Mouse (Mus musculus): ENCODE measurements at regions not wholly inside any gene's neighbourhood (a gene's known extent, or its start where the extent isn't known, plus 50 kb on each side); places are given as distances from the start of the nearest gene placed in this dataset.
A peak's percentile ranks its signal among the peaks of the same experiment; 100 is the strongest.
"Not testable (repeated sequence)": the region's sequence is repeated elsewhere in the genome, so short reads cannot be mapped to it uniquely, and the experiment has no call there.

DNA sequence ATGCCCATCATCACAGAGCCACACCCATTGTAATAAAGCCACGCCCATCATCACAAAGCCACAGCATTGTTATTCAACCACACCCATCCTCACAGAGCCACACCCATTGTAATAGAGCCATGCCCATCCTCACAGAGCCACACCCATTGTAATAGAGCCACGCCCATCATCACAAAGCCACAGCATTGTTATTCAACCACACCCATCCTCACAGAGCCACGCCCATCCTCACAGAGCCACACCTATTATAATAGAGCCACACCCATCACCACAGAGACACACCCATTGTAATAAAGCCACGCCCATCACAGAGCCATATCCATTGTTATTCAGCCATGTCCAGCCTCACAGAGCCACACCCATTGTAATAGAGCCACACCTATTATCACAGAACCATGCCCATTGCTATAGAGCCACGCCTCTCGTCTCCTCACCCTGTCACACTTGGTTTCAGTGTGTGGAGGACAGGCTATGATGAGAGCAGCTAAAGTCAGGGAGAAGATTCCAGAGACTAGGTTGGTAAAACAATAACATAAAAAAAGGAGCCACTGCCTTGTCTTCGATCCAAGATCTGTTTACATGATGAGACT lies 85.6 kb downstream of the Gxylt1 start:
- no peak for DNase-seq (ENCODE audit: low read depth, low spot score)

- no peak for DNase-seq (ENCODE audit: low read depth, low spot score)
These were observed 98.8 kb downstream of the Gxylt1 start for GRCm38 (mm10) chr15:93176221-93176620.

DNA sequence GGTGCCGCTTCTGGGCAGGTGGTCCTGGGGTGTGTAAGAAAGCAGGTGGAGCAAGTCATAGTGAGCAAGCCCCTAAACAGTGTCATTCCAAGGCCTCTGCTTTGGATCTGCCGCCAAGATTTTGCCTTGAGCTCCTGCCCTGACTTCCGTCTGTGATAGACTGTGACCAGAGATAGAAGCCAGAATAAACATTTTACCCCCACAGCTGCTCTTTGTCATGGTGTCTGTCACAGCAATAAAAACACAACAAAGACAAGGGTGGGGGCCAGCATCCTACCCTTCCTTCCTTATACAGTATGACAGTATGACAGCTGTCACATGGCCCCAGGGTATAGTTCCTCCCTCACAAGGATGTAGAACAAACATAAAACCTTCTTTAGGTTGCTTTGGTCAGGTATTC lies 106.2 kb downstream of the Gxylt1 start:
- no peak for DNase-seq (ENCODE audit: low read depth, low spot score)

DNA sequence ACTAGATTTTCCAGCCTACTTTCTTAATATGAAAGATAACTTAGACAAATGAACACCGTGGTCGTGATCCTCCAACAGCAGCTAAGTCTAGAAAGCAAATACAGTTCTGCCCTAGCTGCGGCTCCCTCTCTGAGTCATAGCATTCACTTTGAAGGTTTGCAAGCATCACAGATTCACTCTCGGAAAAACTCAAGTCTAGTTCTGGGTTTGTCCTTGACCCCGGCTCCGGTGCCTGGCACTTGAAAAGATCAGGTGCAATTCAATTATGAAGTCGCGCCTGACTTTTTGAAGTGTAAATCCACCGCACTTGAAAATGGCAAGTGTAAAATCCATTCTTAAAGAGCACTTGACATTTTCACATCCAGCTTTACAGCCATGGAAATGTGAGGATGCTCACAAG lies 107.5 kb downstream of the Gxylt1 start:
- DNase-seq (ENCODE audit: low read depth, low spot score) = no peak

DNA sequence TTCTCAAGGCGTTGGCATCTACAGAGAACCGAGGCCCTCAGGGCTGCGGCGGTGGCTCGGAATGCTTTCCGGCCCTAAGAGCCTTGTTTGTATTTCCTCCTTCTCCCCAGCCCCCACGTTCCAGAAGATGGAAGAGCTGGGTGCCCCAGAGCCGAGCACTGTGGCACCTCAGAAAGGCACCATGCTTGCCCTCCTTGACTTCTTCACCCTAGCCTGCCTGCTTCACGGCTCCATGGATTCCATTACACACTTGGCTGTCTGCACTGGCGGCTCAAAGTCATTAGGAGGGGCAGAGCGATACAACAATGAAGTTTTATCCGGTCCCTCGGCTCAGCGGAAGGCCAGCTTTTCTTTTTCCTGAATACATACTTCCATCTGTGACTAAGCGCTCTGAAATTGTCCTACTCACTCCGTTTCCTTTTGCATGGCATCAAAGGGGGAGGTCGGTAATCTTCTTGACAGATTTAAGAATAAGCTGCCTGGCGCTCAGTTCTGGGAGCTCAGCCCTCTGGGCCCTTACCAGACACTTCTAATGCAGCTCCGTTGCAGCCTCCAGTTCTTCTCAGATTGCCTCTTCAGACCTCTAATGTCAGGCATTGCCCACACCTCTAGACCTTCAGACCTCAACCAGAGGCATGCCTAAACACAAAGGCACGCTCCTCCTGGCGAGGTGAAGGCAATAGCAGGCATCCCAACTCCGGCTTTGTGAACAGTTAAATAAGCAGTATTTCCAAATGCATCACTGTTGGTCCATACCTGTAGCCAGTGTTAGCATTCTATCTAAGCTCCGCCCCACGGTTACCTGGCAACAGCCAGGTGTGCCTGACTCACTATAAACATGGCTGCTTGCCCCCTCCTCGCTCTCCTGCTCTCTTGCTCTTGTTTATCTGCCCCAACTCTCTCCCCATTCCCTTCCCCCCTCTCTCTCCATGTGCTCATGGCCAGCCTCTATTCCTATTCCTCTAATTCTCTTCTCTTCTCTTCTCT lies 112.8 kb downstream of the Gxylt1 start:
- DNase-seq (ENCODE audit: low read depth, low spot score) = no peak

DNA sequence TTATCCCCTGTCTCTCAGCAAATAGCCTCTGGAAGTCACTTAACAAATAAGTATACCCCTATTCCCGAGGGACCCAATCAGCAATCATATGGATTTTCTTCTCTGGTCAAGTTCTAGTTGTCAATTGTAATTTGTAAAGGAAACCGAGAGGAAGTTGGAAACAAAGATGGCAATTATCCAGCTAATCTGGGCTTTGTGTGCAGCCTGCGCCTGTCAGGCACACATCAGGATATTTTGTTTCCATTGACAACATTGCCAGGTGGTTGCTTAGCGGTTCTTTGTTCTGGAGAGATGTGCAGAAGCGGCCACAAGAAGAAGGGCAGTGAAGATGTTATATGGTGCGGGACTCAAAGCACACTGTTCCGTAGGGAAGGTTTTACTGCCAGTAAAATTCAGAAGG lies 113.7 kb downstream of the Gxylt1 start:
- DNase-seq (ENCODE audit: low read depth, low spot score) = no peak

DNA sequence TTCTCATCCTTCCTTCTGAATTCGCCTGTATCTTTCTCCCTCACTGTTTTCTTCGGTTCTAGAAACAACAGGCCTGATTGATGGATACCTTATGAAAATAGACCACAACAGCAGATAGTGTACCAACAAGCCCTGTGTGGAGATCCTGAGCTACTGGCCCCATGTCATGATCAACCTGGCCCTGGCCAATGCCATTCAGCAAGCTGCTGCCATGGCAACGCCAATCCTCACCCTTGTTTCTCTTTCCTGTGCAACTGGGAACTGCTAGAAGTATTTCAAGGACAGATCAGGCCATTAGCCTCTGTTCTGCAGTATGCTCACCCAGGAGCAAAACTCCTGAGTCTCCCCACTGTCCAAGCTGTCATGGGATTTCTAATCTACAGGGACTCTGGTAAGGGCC lies 119.2 kb downstream of the Gxylt1 start:
- DNase-seq (ENCODE audit: low read depth, low spot score) = no peak

GRCm38 (mm10) chr15:93154022-93154421 lies 121.0 kb downstream of the Gxylt1 start:
- DNase-seq (ENCODE audit: low read depth, low spot score) = no peak

GRCm38 (mm10) chr15:93144899-93145298 lies 130.1 kb downstream of the Gxylt1 start:
- DNase-seq (ENCODE audit: low read depth, low spot score) = no peak

DNA sequence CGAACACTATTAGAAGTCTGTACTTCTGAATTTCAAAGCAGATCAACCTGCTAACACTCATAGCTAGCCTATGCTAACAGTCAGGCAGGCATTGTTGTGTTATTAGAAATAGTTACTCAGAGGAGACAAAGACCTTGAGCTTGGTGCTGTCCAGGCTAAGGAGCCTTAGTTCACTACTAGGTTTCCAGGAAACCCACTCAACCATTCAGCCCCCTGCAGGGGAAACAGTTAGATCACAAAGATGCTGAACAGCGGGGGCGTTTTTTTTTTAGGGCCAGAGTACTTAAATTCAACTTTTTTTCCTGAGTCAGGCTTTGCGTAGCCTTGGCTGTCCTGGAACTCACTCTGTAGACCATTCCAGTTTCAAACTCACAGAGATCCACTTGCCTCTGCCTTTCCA lies 130.7 kb downstream of the Gxylt1 start:
- DNase-seq (ENCODE audit: low read depth, low spot score) = no peak

- no peak for DNase-seq (ENCODE audit: low read depth, low spot score)
These were observed 141.6 kb downstream of the Gxylt1 start for GRCm38 (mm10) chr15:93133379-93133778.

DNA sequence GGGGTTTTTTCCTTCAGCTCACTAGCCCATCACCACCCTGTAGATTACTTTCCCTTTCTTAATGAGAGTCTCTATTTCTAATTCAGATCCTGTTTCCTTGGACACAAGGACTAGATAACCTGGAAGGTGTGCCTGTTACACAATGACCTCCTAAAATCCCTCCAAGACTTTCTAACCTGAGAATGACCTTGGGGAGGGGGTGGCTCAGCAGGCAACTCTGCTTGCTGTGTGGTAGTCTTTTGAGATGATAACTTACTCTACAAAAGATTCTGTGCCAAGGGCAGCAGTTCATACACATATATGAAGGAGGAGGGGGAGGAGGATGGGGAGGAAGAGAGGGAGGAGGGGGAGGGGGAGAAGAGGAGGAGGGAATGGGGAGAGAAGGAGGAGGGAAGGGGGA lies 143.9 kb downstream of the Gxylt1 start:
- DNase-seq (ENCODE audit: low read depth, low spot score) = no peak

GRCm38 (mm10) chr15:93125261-93125660 lies 149.7 kb downstream of the Gxylt1 start:
- DNase-seq (ENCODE audit: low read depth, low spot score) = no peak

DNA sequence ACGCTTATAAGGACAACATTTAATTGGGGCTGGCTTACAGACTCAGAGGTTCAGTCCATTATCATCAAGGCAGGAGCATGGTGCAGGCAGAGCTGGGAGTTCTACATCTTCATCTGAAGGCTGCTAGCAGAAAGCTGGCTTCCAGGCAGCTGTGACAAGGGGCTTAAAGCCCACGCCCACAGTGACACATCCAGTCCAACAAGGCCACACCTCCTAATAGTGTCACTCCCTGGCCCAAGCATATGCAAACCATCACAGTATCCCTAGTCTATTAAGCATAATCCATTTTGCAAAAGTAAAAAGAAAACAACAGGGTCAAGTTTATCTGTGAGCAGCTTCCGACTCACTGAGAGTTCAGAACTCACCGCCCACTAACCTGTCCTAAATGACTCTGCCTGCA lies 153.8 kb downstream of the Gxylt1 start:
- no peak for DNase-seq (ENCODE audit: low read depth, low spot score)

GRCm38 (mm10) chr15:93117806-93118205 lies 157.2 kb downstream of the Gxylt1 start:
- not testable (repeated sequence) for DNase-seq (ENCODE audit: low read depth, low spot score)

DNA sequence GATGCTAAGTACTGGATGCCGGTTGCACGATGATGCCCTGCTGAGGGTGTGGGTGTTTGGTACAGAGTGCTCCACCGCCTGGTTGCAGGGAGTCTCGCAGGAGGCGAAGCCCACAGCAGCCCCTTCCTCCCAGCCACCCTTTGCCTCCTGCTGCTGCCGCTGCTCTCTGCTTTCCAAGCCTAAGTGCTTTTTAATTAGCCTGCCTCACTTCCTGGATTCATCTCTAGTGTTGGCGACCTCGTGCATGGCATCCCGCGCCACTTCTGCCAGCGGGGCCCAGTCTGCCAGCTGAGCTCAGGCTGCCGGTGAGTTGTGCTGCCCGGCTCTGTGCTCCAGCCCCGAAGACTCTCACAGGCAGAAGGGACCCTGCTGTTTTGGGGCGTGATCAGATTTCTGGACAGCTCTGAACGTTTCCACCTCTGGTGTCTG lies 159.3 kb downstream of the Gxylt1 start:
- DNase-seq (ENCODE audit: low read depth, low spot score) = peak; percentile 29

DNA sequence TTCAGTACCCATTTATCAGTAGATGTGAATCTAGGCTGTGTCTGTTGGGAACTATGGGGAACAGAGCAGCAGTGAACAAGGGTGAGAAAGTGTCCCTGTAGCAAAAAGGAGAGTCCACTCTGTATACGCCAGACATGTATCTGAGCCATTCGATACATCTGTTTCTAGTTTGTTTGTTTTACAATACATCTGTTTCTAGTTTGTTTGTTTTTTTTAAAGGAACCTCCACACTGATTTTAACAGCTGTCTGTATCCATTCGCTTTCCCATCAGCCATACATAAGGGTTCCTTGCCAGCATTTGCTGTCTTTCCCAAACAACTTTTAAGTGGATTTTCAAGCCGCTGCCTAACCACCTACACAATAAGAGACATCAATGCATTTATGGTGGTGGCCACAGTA lies 170.0 kb downstream of the Gxylt1 start:
- no peak for DNase-seq (ENCODE audit: low read depth, low spot score)

DNA sequence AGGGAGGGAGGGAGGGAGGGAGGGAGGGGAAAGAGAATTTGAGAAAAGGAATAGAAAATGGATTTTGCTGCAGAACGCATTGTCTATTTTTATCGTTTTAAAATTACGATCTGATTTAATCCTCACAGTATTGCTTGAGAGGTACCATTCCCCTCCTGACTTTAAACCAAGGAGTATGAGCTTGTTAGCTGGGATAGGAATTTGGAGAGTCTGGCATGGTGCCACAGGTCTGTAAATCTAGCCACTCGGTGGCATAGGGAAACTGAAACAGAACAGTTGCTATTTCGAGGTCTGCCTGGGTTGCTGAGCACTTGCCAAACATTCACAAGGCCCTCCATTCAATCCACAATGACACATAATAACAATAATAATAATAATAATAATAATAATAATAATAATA lies 171.6 kb downstream of the Gxylt1 start:
- DNase-seq (ENCODE audit: low read depth, low spot score) = no peak

- no peak for DNase-seq (ENCODE audit: low read depth, low spot score)
These were observed 173.1 kb downstream of the Gxylt1 start for GRCm38 (mm10) chr15:93101881-93102280.

DNA sequence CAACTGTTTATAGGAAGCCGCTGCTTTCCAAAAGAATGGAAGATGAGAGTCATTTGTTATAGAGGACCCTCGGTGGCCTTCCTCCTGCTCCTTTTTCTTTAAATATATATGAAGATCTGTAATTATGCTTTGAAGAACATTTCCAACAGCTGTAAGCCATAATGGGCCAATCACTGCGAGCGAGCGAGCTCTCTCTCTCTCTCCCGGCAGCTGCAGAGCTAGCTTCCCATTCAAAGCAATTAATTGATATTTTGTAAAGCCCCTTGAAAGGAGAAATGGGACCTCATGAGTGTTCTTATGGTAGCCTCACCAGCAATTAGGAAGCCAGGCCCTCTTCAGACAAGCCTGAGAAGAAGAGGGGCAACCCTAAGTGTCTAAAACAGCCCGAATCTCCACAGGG lies 174.1 kb downstream of the Gxylt1 start:
- no peak for DNase-seq (ENCODE audit: low read depth, low spot score)

GRCm38 (mm10) chr15:93099840-93100239 lies 175.1 kb downstream of the Gxylt1 start:
- DNase-seq (ENCODE audit: low read depth, low spot score) = no peak

- DNase-seq (ENCODE audit: low read depth, low spot score) = no peak
These were observed 178.6 kb downstream of the Gxylt1 start for GRCm38 (mm10) chr15:93096335-93096734.

DNA sequence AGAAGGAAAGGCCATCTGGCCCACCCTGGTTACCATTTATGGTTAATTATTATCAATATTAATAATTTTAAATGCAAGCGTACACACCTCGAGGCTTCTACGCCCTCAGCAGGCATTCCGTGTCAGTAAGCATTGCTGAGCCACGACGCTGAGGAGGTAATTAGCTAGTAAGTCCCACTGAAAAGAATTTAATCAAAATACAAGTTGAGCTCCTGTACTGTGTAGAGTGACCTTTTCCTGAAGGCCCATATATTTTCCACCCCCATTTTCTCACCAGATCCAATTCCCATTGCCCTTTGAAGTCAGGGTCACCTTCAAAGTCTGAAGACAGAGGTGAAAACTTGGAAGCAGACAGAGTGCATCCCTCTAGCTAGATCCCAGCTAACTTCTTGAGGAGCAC lies 179.8 kb downstream of the Gxylt1 start:
- DNase-seq (ENCODE audit: low read depth, low spot score) = no peak

Measured in WW6 (cell line).